Mouse (Mus musculus): ENCODE measurements around the gene Ampd1.

GRCm38 (mm10) chr3:103123636-103124035 lies 49.8 kb downstream of the Ampd1 start:
- TF ChIP-seq ETS1 (IDR thresholded peaks at IDR 0.05; ENCODE audit: low read depth, low read length) (no peak), EP300 (IDR thresholded peaks at IDR 0.05; ENCODE audit: low read depth in 1 of 2, low read length in 2 of 2) (no peak), MAX (IDR thresholded peaks at IDR 0.05; ENCODE audit: low read length) (no peak), MEF2A (IDR thresholded peaks at IDR 0.05; ENCODE audit: extremely low read depth, insufficient replicate concordance, low read depth, low read length, poor library complexity, severe bottlenecking) (no peak), POLR2AphosphoS2 (IDR thresholded peaks at IDR 0.05; ENCODE audit: low read length) (no peak), UBTF (IDR thresholded peaks at IDR 0.05; ENCODE audit: borderline replicate concordance, insufficient read depth, low read depth, low read length) (no peak)
